Mouse (Mus musculus) hindbrain, postnatal 0 days (tissue): ENCODE measurements at regions not wholly inside any gene's neighbourhood (a gene's known extent, or its start where the extent isn't known, plus 50 kb on each side); places are given as distances from the start of the nearest gene placed in this dataset.

ENCODE experiments used
- ATAC-seq: fragments of 200-750 bp; cut with Nextera tagmentation; 2 replicates; pipeline ENCODE4 v1.8.0; 2017; ENCODE audit warnings: mild to moderate bottlenecking, moderate TSS enrichment, moderate library complexity
- DNase-seq: peaks from one replicate; pipeline ENCODE4 v3.0.0-alpha.2; 2015; ENCODE audit warnings: low spot score
- H3K27ac ChIP-seq: fragments of 300-500 bp; sonication (generic); 2 replicates; pipeline ENCODE4 v1.5.1; 2014; ENCODE audit warnings: mild to moderate bottlenecking
- H3K27me3 ChIP-seq: fragments of 300-500 bp; sonication (generic); 2 replicates; pipeline ENCODE4 v1.6.1; 2014; ENCODE audit warnings: low read length, mixed read lengths; ENCODE audit not compliant: insufficient read depth
- H3K36me3 ChIP-seq: fragments of 300-500 bp; sonication (generic); 2 replicates; pipeline ENCODE4 v1.6.1; 2014; ENCODE audit warnings: low read length, mixed read lengths; ENCODE audit not compliant: insufficient read depth
- H3K4me1 ChIP-seq: fragments of 300-500 bp; sonication (generic); 2 replicates; pipeline ENCODE4 v1.6.1; 2014; ENCODE audit warnings: antibody characterized with exemption, low read length, mixed read lengths; ENCODE audit not compliant: insufficient read depth
- H3K4me2 ChIP-seq: fragments of 300-500 bp; sonication (generic); 2 replicates; pipeline ENCODE4 v1.6.1; 2014; ENCODE audit warnings: low read depth, mild to moderate bottlenecking, low read length, moderate library complexity, mixed read lengths
- H3K4me3 ChIP-seq: fragments of 300-500 bp; sonication (generic); 2 replicates; pipeline ENCODE4 v1.5.1; 2014; ENCODE audit warnings: low read length
- H3K9ac ChIP-seq: fragments of 300-500 bp; sonication (generic); replicated peaks from 2 replicates; pipeline ENCODE4 v1.6.1; 2014; ENCODE audit warnings: mild to moderate bottlenecking, low read length, moderate library complexity, mixed read lengths
- H3K9me3 ChIP-seq: fragments of 300-500 bp; sonication (generic); 2 replicates; pipeline ENCODE4 v1.6.1; 2016; ENCODE audit warnings: low read length, mixed read lengths
- CTCF ChIP-seq: IDR thresholded peaks from 2 replicates; pipeline ENCODE4 v1.5.1; 2016; ENCODE audit warnings: antibody characterized with exemption, control low read depth, low read depth
- WGBS: fragments of 180-500 bp; shearing (Covaris S2); extraction: QIAGEN DNeasy Blood & Tissue Kit; methylation state at CpG from one replicate; pipeline ENCODE4 v1.1.7; 2014; 5-methylcytosine and 5-hydroxymethylcytosine counted together

GRCm38 (mm10) chr10:91991040-91991439 lies 731.2 kb downstream of the Nedd1 start:
- Histone ChIP-seq H3K4me1 (0 out of 2 replicates have a peak, but pooled peaks cover 6% of the 10 kb centered on the region), H3K27me3 (no peaks in the 10 kb centered on the region), H3K4me2 (no peak overlapping the region), H3K36me3 (no peaks in the 10 kb centered on the region), H3K27ac (0 out of 2 replicates have a peak overlapping the region, but pooled peaks have one; percentile 15), H3K4me3 (no peak overlapping the region), H3K9me3 (no peaks in the 10 kb centered on the region), H3K9ac (no peak overlapping the region)
- ATAC-seq (peak; percentile 56; the same call in 1 of the 2 replicates), DNase-seq (peak; percentile 76)
- TF ChIP-seq CTCF: no peak
- 34% methylated on average over 4 of the region's 4 CpGs for WGBS

GRCm38 (mm10) chr10:91988364-91988763 lies 733.9 kb downstream of the Nedd1 start:
- 0 out of 2 replicates have a peak, but pooled peaks cover 6% of the 10 kb centered on the region for H3K4me1 ChIP-seq
- peak; percentile 36 for DNase-seq
- H3K9ac ChIP-seq: no peak overlapping the region
- H3K9me3 ChIP-seq: no peaks in the 10 kb centered on the region
- H3K4me3 ChIP-seq: no peak overlapping the region
- no peaks in the 10 kb centered on the region for H3K36me3 ChIP-seq
- no peak for ATAC-seq
- H3K4me2 ChIP-seq: no peak overlapping the region
- H3K27me3 ChIP-seq: no peaks in the 10 kb centered on the region
- H3K27ac ChIP-seq: no peak overlapping the region
- WGBS: 38% methylated on average over 8 of the region's 8 CpGs
- TF ChIP-seq CTCF: no peak

- no peak overlapping the region for H3K9ac ChIP-seq
- 92% methylated on average over 2 of the region's 2 CpGs for WGBS
- H3K4me1 ChIP-seq: no peaks in the 10 kb centered on the region
- ATAC-seq (no peak), DNase-seq (no peak)
- H3K27me3 ChIP-seq: no peaks in the 10 kb centered on the region
- no peak for TF ChIP-seq CTCF
- H3K27ac ChIP-seq: no peak overlapping the region
- H3K4me2 ChIP-seq: no peak overlapping the region
- no peaks in the 10 kb centered on the region for H3K9me3 ChIP-seq
- H3K36me3 ChIP-seq: no peaks in the 10 kb centered on the region
- no peak overlapping the region for H3K4me3 ChIP-seq
These were observed 742.4 kb downstream of the Nedd1 start for GRCm38 (mm10) chr10:91979841-91980240.

- TF ChIP-seq CTCF: no peak
- no peak overlapping the region for H3K4me2 ChIP-seq
- DNase-seq: no peak
- H3K27me3 ChIP-seq: no peaks in the 10 kb centered on the region
- H3K36me3 ChIP-seq: no peaks in the 10 kb centered on the region
- 81% methylated on average over 2 of the region's 2 CpGs for whole genome bisulfite sequencing
- no peak overlapping the region for H3K4me3 ChIP-seq
- no peak overlapping the region for H3K27ac ChIP-seq
- ATAC-seq: no peak
- no peaks in the 10 kb centered on the region for H3K9me3 ChIP-seq
- H3K9ac ChIP-seq: no peak overlapping the region
- H3K4me1 ChIP-seq: no peaks in the 10 kb centered on the region
These were observed 750.3 kb downstream of the Nedd1 start for GRCm38 (mm10) chr10:91971951-91972350.

GRCm38 (mm10) chr10:91967570-91968310 lies 754.5 kb downstream of the Nedd1 start:
- Histone ChIP-seq H3K36me3 (no peaks in the 10 kb centered on the region), H3K27ac (no peak overlapping the region), H3K4me2 (no peak overlapping the region), H3K9me3 (no peaks in the 10 kb centered on the region), H3K4me3 (no peak overlapping the region), H3K27me3 (no peaks in the 10 kb centered on the region), H3K9ac (no peak overlapping the region), H3K4me1 (no peaks in the 10 kb centered on the region)
- no peak for TF ChIP-seq CTCF
- no peak for ATAC-seq
- DNase-seq: no peak
- 68% methylated on average over 18 of the region's 18 CpGs for WGBS

GRCm38 (mm10) chr10:91959734-91960492 lies 762.3 kb downstream of the Nedd1 start:
- 64% methylated on average over 6 of the region's 6 CpGs for WGBS
- H3K9ac ChIP-seq: no peak overlapping the region
- no peaks in the 10 kb centered on the region for H3K27me3 ChIP-seq
- no peak for DNase-seq
- ATAC-seq: no peak
- no peak overlapping the region for H3K4me2 ChIP-seq
- H3K4me3 ChIP-seq: no peak overlapping the region
- H3K36me3 ChIP-seq: no peaks in the 10 kb centered on the region
- H3K4me1 ChIP-seq: no peaks in the 10 kb centered on the region
- TF ChIP-seq CTCF: no peak
- no peak overlapping the region for H3K27ac ChIP-seq
- H3K9me3 ChIP-seq: no peaks in the 10 kb centered on the region

- H3K4me1 ChIP-seq: no peaks in the 10 kb centered on the region
- no peak overlapping the region for H3K4me2 ChIP-seq
- no peak for ATAC-seq
- no peaks in the 10 kb centered on the region for H3K9me3 ChIP-seq
- no peaks in the 10 kb centered on the region for H3K36me3 ChIP-seq
- 95% methylated on average over 1 of the region's 1 CpGs for WGBS
- no peak overlapping the region for H3K9ac ChIP-seq
- H3K4me3 ChIP-seq: no peak overlapping the region
- DNase-seq: no peak
- no peak overlapping the region for H3K27ac ChIP-seq
- H3K27me3 ChIP-seq: no peaks in the 10 kb centered on the region
- no peak for TF ChIP-seq CTCF
These were observed 769.1 kb downstream of the Nedd1 start for GRCm38 (mm10) chr10:91953078-91953477.
